Mouse (Mus musculus): Measurements from ENCODE around the gene Krt23. TPM values are rescaled to one million over a fixed set of nuclear protein-coding genes. Genes with fewer than 3 reads are reported as not detected.

Krt23 gene
- polyA plus RNA-seq, 1 experiment from 2014 or later: 2.4 TPM

DNA sequence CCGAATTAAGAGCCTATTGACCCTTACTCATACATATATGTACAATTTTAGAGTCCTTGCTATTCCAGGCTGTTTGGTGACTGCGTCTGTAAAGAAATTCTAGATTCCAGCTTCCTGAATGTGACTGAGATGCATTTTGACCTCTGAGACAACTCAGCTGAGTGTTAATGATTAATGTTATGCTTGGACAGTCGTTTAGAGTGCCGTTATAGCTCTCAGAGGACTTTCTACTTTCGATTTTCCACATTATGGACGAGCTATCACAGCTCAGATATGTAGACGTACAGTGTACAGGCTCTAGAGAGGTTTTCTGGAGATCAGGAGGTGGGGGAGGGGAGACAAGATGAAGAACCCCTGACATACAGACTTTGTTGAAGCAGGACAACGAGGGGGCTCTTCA lies 51.7 kb downstream of the Krt23 start:
- Histone ChIP-seq H3K4me2 (replicated peaks) (no peak overlapping the region), H3K9me3 (no peaks in the 10 kb centered on the region), H3K27ac (no peak overlapping the region), H3K4me3 (no peak overlapping the region), H3K9ac (no peak overlapping the region), H3K4me1 (peaks cover 11% of the 10 kb centered on the region; the same call in 1 of the 2 replicates), H3K27me3 (no peaks in the 10 kb centered on the region), H3K36me3 (no peaks in the 10 kb centered on the region)
- ATAC-seq (ENCODE audit: insufficient number of reproducible peaks, insufficient read depth, low FRiP score, low TSS enrichment): no peak
- 72% methylated on average over 8 of the region's 8 CpGs for WGBS

DNA sequence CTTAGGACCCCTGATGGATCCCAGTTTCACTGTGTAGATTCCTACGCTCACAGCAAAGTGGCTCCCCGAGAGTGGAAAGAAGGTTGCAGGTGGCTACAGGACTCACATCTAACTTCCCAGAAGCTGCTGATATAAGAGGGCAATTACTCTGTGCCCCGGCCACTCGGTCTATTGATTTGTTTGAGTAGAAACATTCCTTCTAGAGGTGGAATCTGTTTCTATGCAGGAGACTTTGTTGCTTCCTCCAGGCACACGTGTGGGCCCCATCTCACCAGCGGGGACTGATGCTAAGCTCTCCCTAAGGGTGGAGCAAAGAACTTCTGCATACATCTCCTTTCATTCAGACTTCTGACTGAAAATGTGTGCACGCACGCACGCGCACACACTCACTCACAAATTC lies 53.5 kb downstream of the Krt23 start:
- H3K9me3 ChIP-seq: no peaks in the 10 kb centered on the region
- no peaks in the 10 kb centered on the region for H3K36me3 ChIP-seq
- no peaks in the 10 kb centered on the region for H3K27me3 ChIP-seq
- no peak overlapping the region for H3K27ac ChIP-seq
- no peak overlapping the region for H3K4me2 ChIP-seq (replicated peaks)
- ATAC-seq (ENCODE audit: insufficient number of reproducible peaks, insufficient read depth, low FRiP score, low TSS enrichment): no peak
- whole genome bisulfite sequencing: 56% methylated on average over 10 of the region's 10 CpGs
- H3K9ac ChIP-seq: no peak overlapping the region
- no peak overlapping the region for H3K4me3 ChIP-seq
- H3K4me1 ChIP-seq: peaks cover 11% of the 10 kb centered on the region; the same call in 1 of the 2 replicates

DNA sequence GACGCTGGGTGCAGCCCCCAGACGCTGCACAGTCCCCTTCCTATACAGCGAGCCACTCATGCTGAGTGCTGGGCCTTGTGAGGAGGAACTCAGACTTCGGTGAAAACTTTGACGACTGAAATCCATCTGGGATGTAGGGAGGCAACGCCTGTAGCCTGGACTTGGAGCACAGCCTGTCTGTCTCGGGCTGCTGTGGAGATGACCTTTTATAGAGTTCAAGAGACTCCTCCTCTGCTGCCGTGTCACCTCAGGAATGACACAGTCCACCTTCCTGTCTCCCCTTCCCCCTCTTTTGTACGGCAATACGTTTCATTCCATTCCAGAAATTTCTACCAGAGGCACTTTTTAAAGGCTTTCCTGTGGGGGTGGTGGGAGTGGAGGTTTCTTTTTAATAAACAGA lies 55.0 kb downstream of the Krt23 start, which contains the start of gene Krt20:
Gene Krt20, minus strand, starts transcription at position 179 of the 400 bp plus-strand sequence.
- ATAC-seq (ENCODE audit: insufficient number of reproducible peaks, insufficient read depth, low FRiP score, low TSS enrichment): no peak
- H3K9me3 ChIP-seq: no peaks in the 10 kb centered on the region
- no peak within 1 kb of the TSS for H3K9ac ChIP-seq
- no peaks in the 10 kb centered on the region for H3K36me3 ChIP-seq
- WGBS: 44% methylated on average over 10 of the region's 10 CpGs
- no peak within 1 kb of the TSS for H3K4me2 ChIP-seq (replicated peaks)
- H3K4me1 ChIP-seq: peaks cover 11% of the 10 kb centered on the region; the same call in 1 of the 2 replicates
- no peak within 1 kb of the TSS for H3K27ac ChIP-seq
- no peaks in the 10 kb centered on the region for H3K27me3 ChIP-seq
- H3K4me3 ChIP-seq: no peak within 1 kb of the TSS

DNA sequence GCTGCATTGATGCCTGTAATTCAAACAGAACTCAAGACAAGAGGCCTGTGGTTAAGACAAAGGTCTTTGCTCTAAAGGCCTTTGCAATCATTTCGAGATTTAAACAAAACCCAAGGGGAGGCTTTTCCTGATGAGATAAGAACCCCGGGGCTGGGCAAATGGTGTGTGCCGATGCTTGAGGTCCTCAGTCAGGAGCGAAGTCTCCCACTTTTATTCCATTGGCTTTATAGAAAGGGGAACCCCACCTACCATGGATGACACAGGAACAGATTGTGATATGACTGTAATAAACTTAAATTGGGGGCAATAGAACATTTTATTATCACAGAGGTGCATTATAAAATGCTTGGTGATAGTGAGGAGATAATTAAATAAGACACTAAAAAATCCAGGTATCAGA lies 56.3 kb downstream of the Krt23 start:
- H3K36me3 ChIP-seq: no peaks in the 10 kb centered on the region
- no peak overlapping the region for H3K9ac ChIP-seq

DNA sequence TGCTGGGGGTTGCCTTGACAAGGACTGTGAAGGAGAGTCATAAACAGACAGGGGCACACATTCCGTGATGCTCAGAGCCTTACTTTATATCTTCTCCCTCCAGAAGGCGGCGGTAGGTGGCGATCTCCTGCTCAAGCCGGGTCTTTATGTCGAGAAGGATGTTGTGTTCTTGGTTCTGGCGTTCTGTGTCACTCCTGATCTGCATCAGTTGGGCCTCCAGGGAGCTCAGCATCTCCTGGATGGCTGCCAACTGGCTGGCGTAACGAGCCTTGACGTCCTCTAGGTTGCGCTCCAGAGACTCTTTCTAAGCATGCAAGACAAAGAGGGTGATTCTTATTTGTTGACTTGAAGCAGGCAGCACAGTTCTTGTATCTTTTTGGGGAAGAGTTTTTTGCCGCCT lies 62.3 kb downstream of the Krt23 start:
- Histone ChIP-seq H3K9me3 (no peaks in the 10 kb centered on the region), H3K27ac (no peak overlapping the region), H3K4me3 (no peak overlapping the region), H3K9ac (no peak overlapping the region), H3K4me2 (replicated peaks) (no peak overlapping the region), H3K36me3 (no peaks in the 10 kb centered on the region), H3K27me3 (0 out of 2 replicates have a peak, but pooled peaks cover 2% of the 10 kb centered on the region), H3K4me1 (no peaks in the 10 kb centered on the region)
- ATAC-seq (ENCODE audit: insufficient number of reproducible peaks, insufficient read depth, low FRiP score, low TSS enrichment): no peak
- 49% methylated on average over 12 of the region's 12 CpGs for WGBS

More for the DNA sequence above, 56.3 kb downstream of the Krt23 start:
- 79% methylated on average over 4 of the region's 4 CpGs for WGBS
- Histone ChIP-seq H3K27me3 (no peaks in the 10 kb centered on the region), H3K27ac (no peak overlapping the region), H3K9me3 (no peaks in the 10 kb centered on the region), H3K4me2 (replicated peaks) (no peak overlapping the region), H3K4me3 (no peak overlapping the region), H3K4me1 (peaks cover 11% of the 10 kb centered on the region; the same call in 1 of the 2 replicates)
- no peak for ATAC-seq (ENCODE audit: insufficient number of reproducible peaks, insufficient read depth, low FRiP score, low TSS enrichment)

Other genes starting within 250 kb of the Krt23 start
- 0.38 and 0.58 TPM in 2 replicates for gene Krt222, start 249.1 kb downstream of the Krt23 start, polyA plus RNA-seq (2016; fragmentation: Nextera tagmentation; extraction: Ambion mirVana)
- 0.33 and 0.51 TPM in 2 replicates for gene Krt24, start 207.9 kb downstream of the Krt23 start, polyA plus RNA-seq (2016; fragmentation: Nextera tagmentation; extraction: Ambion mirVana)
- not detected in 2 replicates for gene Krt25, start 170.2 kb downstream of the Krt23 start, polyA plus RNA-seq (2016; fragmentation: Nextera tagmentation; extraction: Ambion mirVana)
- gene Krt26, start 155.2 kb downstream of the Krt23 start, polyA plus RNA-seq (2016; fragmentation: Nextera tagmentation; extraction: Ambion mirVana): not detected in 2 replicates
- gene Krt27, start 142.0 kb downstream of the Krt23 start, polyA plus RNA-seq (2016; fragmentation: Nextera tagmentation; extraction: Ambion mirVana): not detected in 2 replicates
- 0.18 and 0.29 TPM in 2 replicates for gene Krt28, start 118.2 kb downstream of the Krt23 start, polyA plus RNA-seq (2016; fragmentation: Nextera tagmentation; extraction: Ambion mirVana)
- 34.6 and 35.3 TPM in 2 replicates for gene Krt10, start 103.8 kb downstream of the Krt23 start, polyA plus RNA-seq (2016; fragmentation: Nextera tagmentation; extraction: Ambion mirVana)
- gene Krt12, start 70.9 kb downstream of the Krt23 start, polyA plus RNA-seq (2016; fragmentation: Nextera tagmentation; extraction: Ambion mirVana): not detected in 2 replicates
- gene Krt20, start 55.0 kb downstream of the Krt23 start, polyA plus RNA-seq (2016; fragmentation: Nextera tagmentation; extraction: Ambion mirVana): 0.40 and 0.42 TPM in 2 replicates
- not detected in 2 replicates for gene Krt39, start 28.2 kb upstream of the Krt23 start, polyA plus RNA-seq (2016; fragmentation: Nextera tagmentation; extraction: Ambion mirVana)
- gene Krt40, start 50.0 kb upstream of the Krt23 start, polyA plus RNA-seq (2016; fragmentation: Nextera tagmentation; extraction: Ambion mirVana): not detected in 2 replicates
- gene Krtap3-3, start 57.7 kb upstream of the Krt23 start, polyA plus RNA-seq (2016; fragmentation: Nextera tagmentation; extraction: Ambion mirVana): not detected in 2 replicates
- not detected in 2 replicates for gene Krtap3-2, start 63.7 kb upstream of the Krt23 start, polyA plus RNA-seq (2016; fragmentation: Nextera tagmentation; extraction: Ambion mirVana)
- gene Gm11939, start 66.3 kb upstream of the Krt23 start, polyA plus RNA-seq (2016; fragmentation: Nextera tagmentation; extraction: Ambion mirVana): not detected in 2 replicates
- not detected in 2 replicates for gene Krtap3-1, start 73.5 kb upstream of the Krt23 start, polyA plus RNA-seq (2016; fragmentation: Nextera tagmentation; extraction: Ambion mirVana)
- gene Krtap1-5, start 87.9 kb upstream of the Krt23 start, polyA plus RNA-seq (2016; fragmentation: Nextera tagmentation; extraction: Ambion mirVana): not detected in 2 replicates
- not detected in 2 replicates for gene Krtap1-4, start 90.5 kb upstream of the Krt23 start, polyA plus RNA-seq (2016; fragmentation: Nextera tagmentation; extraction: Ambion mirVana)
- not detected in 2 replicates for gene Krtap1-3, start 98.2 kb upstream of the Krt23 start, polyA plus RNA-seq (2016; fragmentation: Nextera tagmentation; extraction: Ambion mirVana)
- gene Krtap9-3, start 105.0 kb upstream of the Krt23 start, polyA plus RNA-seq (2016; fragmentation: Nextera tagmentation; extraction: Ambion mirVana): not detected in 2 replicates
- not detected in 2 replicates for gene Gm11938, start 110.2 kb upstream of the Krt23 start, polyA plus RNA-seq (2016; fragmentation: Nextera tagmentation; extraction: Ambion mirVana)
- gene Gm11937, start 117.1 kb upstream of the Krt23 start, polyA plus RNA-seq (2016; fragmentation: Nextera tagmentation; extraction: Ambion mirVana): not detected in 2 replicates
- not detected in 2 replicates for gene Krtap2-4, start 121.7 kb upstream of the Krt23 start, polyA plus RNA-seq (2016; fragmentation: Nextera tagmentation; extraction: Ambion mirVana)
- not detected in 2 replicates for gene Gm11562, start 127.3 kb upstream of the Krt23 start, polyA plus RNA-seq (2016; fragmentation: Nextera tagmentation; extraction: Ambion mirVana)
- not detected in 2 replicates for gene Krtap4-1, start 135.1 kb upstream of the Krt23 start, polyA plus RNA-seq (2016; fragmentation: Nextera tagmentation; extraction: Ambion mirVana)
- gene Krtap4-2, start 141.9 kb upstream of the Krt23 start, polyA plus RNA-seq (2016; fragmentation: Nextera tagmentation; extraction: Ambion mirVana): not detected in 2 replicates
- not detected in 2 replicates for gene Krtap4-7, start 151.0 kb upstream of the Krt23 start, polyA plus RNA-seq (2016; fragmentation: Nextera tagmentation; extraction: Ambion mirVana)
- not detected in 2 replicates for gene Gm11555, start 157.1 kb upstream of the Krt23 start, polyA plus RNA-seq (2016; fragmentation: Nextera tagmentation; extraction: Ambion mirVana)
- gene Gm11563, start 165.8 kb upstream of the Krt23 start, polyA plus RNA-seq (2016; fragmentation: Nextera tagmentation; extraction: Ambion mirVana): not detected in 2 replicates
- not detected in 2 replicates for gene Krtap4-6, start 172.8 kb upstream of the Krt23 start, polyA plus RNA-seq (2016; fragmentation: Nextera tagmentation; extraction: Ambion mirVana)
- not detected in 2 replicates for gene Gm14190, start 197.6 kb upstream of the Krt23 start, polyA plus RNA-seq (2016; fragmentation: Nextera tagmentation; extraction: Ambion mirVana)
- gene Gm14180, start 241.2 kb upstream of the Krt23 start, polyA plus RNA-seq (2016; fragmentation: Nextera tagmentation; extraction: Ambion mirVana): not detected in 2 replicates

Measured in embryonic facial prominence, embryonic 12.5 days (tissue).